Mouse (Mus musculus) heart, embryonic 14.5 days (tissue): ENCODE results near the gene Fam149a. TPM values are rescaled to one million over a fixed set of nuclear protein-coding genes. Genes with fewer than 3 reads are reported as not detected.
A peak's percentile ranks its signal among the peaks of the same experiment; 100 is the strongest.

Experiments
- ATAC-seq: fragments of 200-750 bp; cut with Nextera tagmentation; 2 replicates; pipeline ENCODE4 v1.8.0; 2017; ENCODE audit warnings: low read depth, moderate TSS enrichment; ENCODE audit not compliant: insufficient number of reproducible peaks, insufficient read depth, low FRiP score
- H3K27ac ChIP-seq, 2 experiments: fragments of 200-500 bp in 1 of 2; fragments of 300-500 bp in 1 of 2; sonication (generic) in 1 of 2; replicated peaks in 1 of 2; 2 replicates each; pipeline ENCODE4 v1.5.1; 2012 to 2014; ENCODE audit warnings: low read depth in 2 of 2, low read length in 2 of 2, control low read depth in 1 of 2, mild to moderate bottlenecking in 1 of 2, mixed read lengths in 1 of 2; ENCODE audit not compliant: control insufficient read depth in 1 of 2, insufficient read depth in 1 of 2
- H3K27me3 ChIP-seq: fragments of 300-500 bp; sonication (generic); 2 replicates; pipeline ENCODE4 v1.6.1; 2014; ENCODE audit warnings: mild to moderate bottlenecking, low read length, control low read depth; ENCODE audit not compliant: control insufficient read depth, insufficient read depth
- H3K36me3 ChIP-seq: fragments of 300-500 bp; sonication (generic); 2 replicates; pipeline ENCODE4 v1.6.1; 2014; ENCODE audit warnings: mild to moderate bottlenecking, control low read depth, low read length, mixed read lengths; ENCODE audit not compliant: control insufficient read depth, insufficient read depth
- H3K4me1 ChIP-seq, 2 experiments: fragments of 200-500 bp in 1 of 2; fragments of 300-500 bp in 1 of 2; sonication (generic) in 1 of 2; 2 replicates each; pipeline ENCODE4 v1.6.1; 2012 to 2014; ENCODE audit warnings: low read length in 2 of 2, control low read depth in 1 of 2, mixed read lengths in 1 of 2; ENCODE audit not compliant: control insufficient read depth in 2 of 2, insufficient read depth in 2 of 2
- H3K4me2 ChIP-seq: fragments of 300-500 bp; sonication (generic); 2 replicates; pipeline ENCODE4 v1.6.1; 2014; ENCODE audit warnings: mild to moderate bottlenecking, low read length
- H3K4me3 ChIP-seq, 2 experiments: fragments of 200-500 bp in 1 of 2; fragments of 300-500 bp in 1 of 2; sonication (generic) in 1 of 2; 2 replicates each; pipeline ENCODE4 v1.5.1; 2012 to 2014; ENCODE audit warnings: low read length in 2 of 2, mild to moderate bottlenecking in 2 of 2, control low read depth in 1 of 2, low read depth in 1 of 2, moderate library complexity in 1 of 2; ENCODE audit not compliant: control insufficient read depth in 1 of 2, insufficient read depth in 1 of 2
- H3K9ac ChIP-seq: fragments of 300-500 bp; sonication (generic); 2 replicates; pipeline ENCODE4 v1.6.1; 2014; ENCODE audit warnings: mild to moderate bottlenecking, low read length
- H3K9me3 ChIP-seq: fragments of 300-500 bp; sonication (generic); 2 replicates; pipeline ENCODE4 v1.6.1; 2016; ENCODE audit warnings: low read length, control low read depth; ENCODE audit not compliant: control insufficient read depth
- WGBS: fragments of 180-500 bp; shearing (Covaris S2); extraction: QIAGEN DNeasy Blood & Tissue Kit; methylation state at CpG from one replicate; pipeline ENCODE4 v1.1.7; 2014; 5-methylcytosine and 5-hydroxymethylcytosine counted together
- polyA plus RNA-seq: library from polyadenylated mRNA; unstranded; fragments of >200 nt; fragmentation: Nextera tagmentation; extraction: Ambion mirVana; gene quantifications from 2 replicates; pipeline ENCODE4 v1.2.1, GENCODE M21; 2014

Gene Fam149a
- 3.6 and 4.2 TPM in 2 replicates for polyA plus RNA-seq

DNA sequence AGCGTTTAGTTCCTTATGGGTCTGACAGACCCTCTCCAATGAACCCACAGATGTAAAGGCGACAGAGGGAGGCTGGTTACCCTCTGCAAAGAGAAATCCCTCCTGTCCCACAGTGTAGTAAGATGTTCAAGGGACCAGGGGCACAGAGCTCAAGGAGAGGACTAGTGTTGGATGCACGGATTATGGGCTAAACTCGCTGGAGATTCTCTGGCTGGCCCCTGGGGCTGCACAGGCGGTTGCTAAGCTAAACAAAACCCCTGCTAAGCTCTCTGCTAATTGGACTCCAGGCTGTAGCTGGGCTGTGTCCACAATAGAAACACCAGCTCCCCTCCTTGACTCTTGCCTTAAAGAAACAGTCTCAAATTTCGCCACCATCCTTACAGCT lies at the start of gene Fam149a:
Gene Fam149a (minus strand): TSS at position 329 of the 385 bp plus-strand sequence.
- no peaks in the 10 kb centered on the region for H3K36me3 ChIP-seq
- no peak within 1 kb of the TSS for H3K27ac ChIP-seq
- peaks cover 6 to 11% of the 10 kb centered on the region in 2 experiments; a peak in 3 of 4 replicates for H3K4me1 ChIP-seq
- peak within 1 kb of the TSS; percentile 30 to 39 for H3K4me3 ChIP-seq
- peak within 1 kb of the TSS; percentile 81 for H3K4me2 ChIP-seq
- 5% methylated on average over 6 of the region's 6 CpGs for WGBS
- no peak for ATAC-seq
- peak within 1 kb of the TSS; percentile 51 for H3K9ac ChIP-seq
- peaks cover 15% of the 10 kb centered on the region; the same call in 1 of the 2 replicates for H3K27me3 ChIP-seq
- H3K9me3 ChIP-seq, result no peaks in the 10 kb centered on the region

DNA sequence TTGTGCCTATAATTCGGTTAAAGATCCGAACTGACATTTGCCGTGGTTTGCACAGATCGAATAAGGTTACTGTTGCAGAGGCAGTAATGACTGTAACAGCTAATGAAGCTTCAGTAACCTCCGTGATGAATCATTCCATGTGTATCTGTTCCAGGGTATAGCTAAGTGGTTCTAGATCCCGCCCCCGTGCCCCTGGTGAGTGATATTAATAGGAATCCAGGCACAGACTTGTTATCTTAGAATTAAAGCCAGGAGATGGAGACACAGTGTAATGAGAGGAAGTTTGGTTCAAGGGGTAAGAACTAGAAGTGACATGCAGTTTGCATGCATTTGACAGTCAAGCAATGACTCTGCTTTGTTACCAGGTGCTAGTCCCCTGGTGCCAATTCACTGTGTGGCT lies 38.1 kb upstream of the Fam149a start:
- no peak for ATAC-seq
- 56% methylated on average over 7 of the region's 7 CpGs for WGBS
- H3K36me3 ChIP-seq, result no peaks in the 10 kb centered on the region
- no peaks in the 10 kb centered on the region for H3K27me3 ChIP-seq
- no peaks in the 10 kb centered on the region for H3K9me3 ChIP-seq
- peaks cover 2 to 7% of the 10 kb centered on the region in 2 experiments; a peak in 2 of 4 replicates for H3K4me1 ChIP-seq
- no peak overlapping the region for H3K4me2 ChIP-seq
- no peak overlapping the region for H3K27ac ChIP-seq
- no peak overlapping the region for H3K9ac ChIP-seq
- H3K4me3 ChIP-seq, result no peak overlapping the region

DNA sequence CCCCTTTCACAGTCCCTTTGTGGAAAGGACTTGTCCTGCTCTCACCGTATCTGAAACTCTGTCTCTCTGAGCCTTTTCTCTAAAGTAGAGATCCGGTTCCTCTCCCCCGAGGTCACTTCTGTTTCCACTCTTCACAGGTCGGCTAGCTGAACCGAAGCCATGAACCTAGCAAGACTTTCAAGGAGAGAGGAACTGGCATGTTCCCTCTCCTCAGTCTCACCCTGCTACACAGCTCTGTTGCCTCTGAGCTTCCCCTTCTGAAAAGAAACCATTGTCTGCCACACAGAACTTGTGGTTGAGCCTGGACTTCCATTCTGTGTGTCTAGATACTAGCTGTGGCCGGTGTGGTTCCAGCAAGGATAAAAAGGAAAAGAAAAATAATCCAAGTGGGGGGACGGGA lies 32.9 kb upstream of the Fam149a start:
- no peaks in the 10 kb centered on the region for H3K36me3 ChIP-seq
- H3K27ac ChIP-seq, result no peak overlapping the region; a peak in 1 of 4 replicates
- H3K9ac ChIP-seq, result no peak overlapping the region
- H3K9me3 ChIP-seq, result no peaks in the 10 kb centered on the region
- no peaks in the 10 kb centered on the region for H3K27me3 ChIP-seq
- ATAC-seq, result no peak
- no peak overlapping the region for H3K4me2 ChIP-seq
- H3K4me1 ChIP-seq, result peaks cover 2 to 4% of the 10 kb centered on the region in 2 experiments; a peak in 3 of 4 replicates
- no peak overlapping the region for H3K4me3 ChIP-seq
- 74% methylated on average over 7 of the region's 7 CpGs for WGBS

DNA sequence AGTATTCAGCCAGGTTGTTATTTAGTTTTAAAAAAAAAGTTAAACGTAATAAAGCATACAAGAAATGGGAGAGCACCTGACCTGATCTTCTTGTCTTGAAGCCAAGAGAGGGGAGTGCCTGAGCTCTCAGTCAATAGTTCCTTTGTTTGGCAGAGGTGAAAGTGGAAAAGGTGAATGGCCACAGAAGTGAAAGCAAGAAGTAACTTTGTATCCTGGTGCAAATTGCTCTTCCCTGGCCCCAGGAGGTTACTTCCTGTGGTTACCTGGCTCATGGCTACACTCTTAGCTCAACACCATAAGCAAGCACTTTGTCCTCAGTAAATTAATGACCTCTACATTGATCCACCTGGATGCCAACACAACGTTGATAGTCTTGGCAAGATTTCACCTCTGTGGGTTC lies 28.8 kb upstream of the Fam149a start, which contains the start of gene Tlr3:
Gene Tlr3 (minus strand): TSS at position 199 of the 400 bp plus-strand sequence.
- no peak for ATAC-seq
- H3K27me3 ChIP-seq, result no peaks in the 10 kb centered on the region
- H3K27ac ChIP-seq, result peak within 1 kb of the TSS; percentile 30 to 85
- peak within 1 kb of the TSS; percentile 25 for H3K9ac ChIP-seq
- H3K36me3 ChIP-seq, result no peaks in the 10 kb centered on the region
- WGBS, result 75% methylated on average over 2 of the region's 2 CpGs
- H3K4me1 ChIP-seq, result peaks cover 0 to 3% of the 10 kb centered on the region in 2 experiments; a peak in 1 of 4 replicates
- no peaks in the 10 kb centered on the region for H3K9me3 ChIP-seq
- peak within 1 kb of the TSS; percentile 32 to 60 for H3K4me3 ChIP-seq
- H3K4me2 ChIP-seq, result peak within 1 kb of the TSS; percentile 60

DNA sequence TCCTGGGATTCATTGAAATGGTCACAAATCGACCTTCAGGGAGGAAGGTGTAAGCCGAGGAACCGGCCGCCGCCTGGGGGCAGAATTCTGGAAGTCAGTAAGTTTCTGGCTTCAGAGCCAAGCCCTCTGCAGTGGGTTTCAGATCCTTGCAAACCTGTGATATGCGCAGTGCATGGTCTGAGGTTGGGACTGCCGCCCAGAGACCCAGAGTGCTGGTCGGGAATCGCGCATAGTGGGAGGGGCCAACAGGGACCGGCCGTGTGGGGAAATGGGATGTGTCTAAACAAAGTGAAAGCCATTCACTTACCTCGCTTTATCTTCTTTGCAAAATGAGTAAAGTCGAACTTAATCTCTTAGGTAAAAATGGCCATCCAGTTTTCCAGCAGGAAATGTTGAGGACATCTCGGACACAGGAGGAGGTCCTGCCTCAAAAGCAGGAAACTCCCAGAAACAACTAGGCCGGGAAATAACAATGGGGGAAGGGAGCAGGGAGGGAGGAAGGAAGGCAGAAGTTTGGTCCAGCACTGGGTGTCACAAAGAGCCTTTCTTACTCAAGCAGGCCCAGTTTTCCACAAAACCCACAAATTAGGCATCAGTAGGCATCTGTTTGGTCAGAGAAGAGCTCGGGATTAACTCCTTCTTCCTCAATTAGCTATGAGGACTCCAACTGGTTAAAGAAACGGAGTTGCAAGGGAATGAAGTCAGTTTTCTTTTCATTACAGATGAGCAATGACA lies 28.2 kb upstream of the Fam149a start:
- 11% methylated on average over 18 of the region's 18 CpGs for WGBS
- Histone ChIP-seq H3K36me3 (no peaks in the 10 kb centered on the region), H3K4me1 (peaks cover 0 to 3% of the 10 kb centered on the region in 2 experiments; a peak in 1 of 4 replicates), H3K9me3 (no peaks in the 10 kb centered on the region), H3K9ac (peak overlapping the region; percentile 25), H3K4me3 (peak overlapping the region; percentile 32 to 60), H3K27me3 (no peaks in the 10 kb centered on the region), H3K27ac (peak overlapping the region; percentile 30 to 85), H3K4me2 (peak overlapping the region; percentile 60)
- ATAC-seq, result peak; percentile 92

DNA sequence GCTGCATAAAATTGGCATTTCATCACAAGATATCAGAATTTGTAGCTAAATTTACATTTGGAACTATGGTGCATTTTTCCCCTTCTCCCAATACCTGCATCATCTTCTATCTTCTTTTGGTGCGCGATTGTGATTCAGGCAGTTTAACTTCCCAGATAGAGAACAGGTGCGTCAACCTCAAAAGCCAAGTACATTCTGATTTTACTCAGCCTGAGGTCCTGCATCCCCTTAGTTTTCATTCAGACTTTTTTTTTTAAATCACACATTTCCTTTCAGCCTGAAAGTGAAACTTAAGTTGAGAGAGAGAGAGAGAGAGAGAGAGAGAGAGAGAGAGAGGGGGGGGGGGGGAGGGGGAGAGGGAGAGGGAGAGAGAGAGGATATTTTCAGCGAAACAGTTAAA lies 27.6 kb upstream of the Fam149a start:
- peak overlapping the region; percentile 32 to 60 for H3K4me3 ChIP-seq
- peak; percentile 32 for ATAC-seq
- no peaks in the 10 kb centered on the region for H3K36me3 ChIP-seq
- peak overlapping the region; percentile 60 for H3K4me2 ChIP-seq
- H3K27me3 ChIP-seq, result no peaks in the 10 kb centered on the region
- H3K9me3 ChIP-seq, result no peaks in the 10 kb centered on the region
- 43% methylated on average over 4 of the region's 4 CpGs for WGBS
- peak overlapping the region; percentile 30 to 85; a peak in 2 of 4 replicates for H3K27ac ChIP-seq
- H3K9ac ChIP-seq, result peak overlapping the region; percentile 25
- peaks cover 0 to 3% of the 10 kb centered on the region in 2 experiments; a peak in 1 of 4 replicates for H3K4me1 ChIP-seq

DNA sequence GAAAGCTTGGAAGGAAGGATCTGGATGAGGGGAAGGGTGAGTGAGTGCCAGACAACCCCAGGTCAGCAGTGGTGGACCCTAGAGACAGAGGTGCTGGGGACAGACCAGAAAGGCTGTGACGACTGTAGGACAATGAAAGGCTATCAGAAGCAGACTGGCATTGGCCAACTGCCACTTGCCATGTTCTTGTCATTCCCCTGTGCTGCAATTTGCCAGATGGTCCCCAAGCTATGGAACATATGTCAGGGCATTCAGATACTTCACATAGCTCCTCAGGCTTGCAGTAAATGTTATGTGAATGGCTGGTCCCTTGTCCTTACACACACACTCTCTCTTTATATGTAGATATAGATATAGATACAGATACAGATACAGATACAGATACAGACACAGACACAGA lies 1.2 kb upstream of the Fam149a start:
- no peak overlapping the region for H3K4me2 ChIP-seq

More for the DNA sequence above, 1.2 kb upstream of the Fam149a start:
- H3K9ac ChIP-seq, result no peak overlapping the region
- no peak overlapping the region for H3K4me3 ChIP-seq
- no peaks in the 10 kb centered on the region for H3K9me3 ChIP-seq
- H3K27me3 ChIP-seq, result peaks cover 15% of the 10 kb centered on the region; the same call in 1 of the 2 replicates
- no peak for ATAC-seq
- H3K36me3 ChIP-seq, result no peaks in the 10 kb centered on the region
- WGBS, result 19% methylated on average over 1 of the region's 1 CpGs
- no peak overlapping the region for H3K27ac ChIP-seq
- peaks cover 6 to 11% of the 10 kb centered on the region in 2 experiments; a peak in 3 of 4 replicates for H3K4me1 ChIP-seq
